Mouse (Mus musculus) layer of hippocampus, postnatal 10 days (tissue): ENCODE results near the gene Aff3. TPM values are rescaled to one million over a fixed set of nuclear protein-coding genes. Genes with fewer than 3 reads are reported as not detected.

Experiments
- DNase-seq, 2 experiments: peaks; one replicate each; pipeline ENCODE4 v3.0.0; 2021; ENCODE audit warnings: low spot score in 2 of 2
- total RNA-seq, 2 experiments: library from RNA; stranded (reverse); gene quantifications; 2 replicates each; pipeline ENCODE4 v1.2.3; 2021

The Aff3 gene
- total RNA-seq, 2 experiments from 2014 or later = 98.4 to 103 TPM

DNA sequence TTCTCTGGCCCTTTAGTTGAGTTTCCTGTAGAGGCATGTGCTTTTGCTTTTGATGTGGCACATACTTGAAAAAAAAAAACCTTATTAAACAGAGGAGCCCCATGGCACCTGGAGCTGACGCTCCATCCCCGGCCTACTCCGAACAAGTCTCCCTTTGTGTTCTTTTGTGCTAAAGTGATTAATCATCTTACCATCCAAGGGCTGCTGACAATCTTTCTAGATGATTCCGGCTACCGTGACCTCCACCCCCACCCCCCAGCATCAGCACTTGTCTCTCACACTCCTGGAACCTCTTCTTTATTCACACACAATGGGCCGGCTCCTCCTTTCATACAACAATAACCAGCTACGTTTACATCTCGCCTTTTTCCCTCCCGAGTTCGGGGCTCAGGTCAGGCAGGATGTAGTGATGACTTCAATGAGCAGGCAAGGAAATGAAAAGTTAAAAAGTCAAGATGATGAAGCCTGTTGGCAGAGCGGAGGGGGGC is 269.5 kb downstream of the Aff3 start:
- no peak for DNase-seq

DNA sequence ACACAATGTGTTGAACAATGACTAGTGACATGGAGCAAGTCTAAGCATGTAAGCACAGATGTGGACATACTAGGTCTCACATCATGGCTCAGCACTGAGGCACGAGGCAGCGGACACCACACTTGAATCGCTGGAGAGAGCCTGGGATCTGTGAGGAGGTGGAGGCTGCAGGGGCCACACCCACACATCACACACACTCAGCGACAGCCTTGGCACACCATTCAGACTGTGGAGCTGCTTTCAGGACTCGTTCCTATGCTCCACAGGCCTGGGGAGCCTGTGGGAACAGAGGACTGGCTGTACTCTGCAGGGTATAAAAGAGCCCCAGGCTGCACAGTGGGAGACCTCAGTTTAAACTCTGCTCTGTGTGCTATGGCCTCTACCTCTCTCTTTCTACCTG is 270.3 kb downstream of the Aff3 start:
- DNase-seq = no peak

- peak; percentile 24 to 38 for DNase-seq
Measured at GRCm38 (mm10) chr1:38393516-38393915, 271.2 kb downstream of the Aff3 start.

- DNase-seq = peak; percentile 77 to 83
Measured at GRCm38 (mm10) chr1:38392928-38393327, 271.8 kb downstream of the Aff3 start.

- DNase-seq = no peak
Measured at GRCm38 (mm10) chr1:38390886-38391249, 273.9 kb downstream of the Aff3 start.

GRCm38 (mm10) chr1:38390235-38390885 is 274.4 kb downstream of the Aff3 start:
- no peak for DNase-seq

- DNase-seq = no peak
Measured at GRCm38 (mm10) chr1:38389576-38389975, 275.2 kb downstream of the Aff3 start.

- no peak for DNase-seq
Measured at GRCm38 (mm10) chr1:38388466-38388865, 276.3 kb downstream of the Aff3 start.

- no peak for DNase-seq
Measured at GRCm38 (mm10) chr1:38387438-38387837, 277.3 kb downstream of the Aff3 start.

GRCm38 (mm10) chr1:38384457-38385121 is 280.2 kb downstream of the Aff3 start:
- no peak for DNase-seq

GRCm38 (mm10) chr1:38384010-38384409 is 280.7 kb downstream of the Aff3 start:
- no peak for DNase-seq

DNA sequence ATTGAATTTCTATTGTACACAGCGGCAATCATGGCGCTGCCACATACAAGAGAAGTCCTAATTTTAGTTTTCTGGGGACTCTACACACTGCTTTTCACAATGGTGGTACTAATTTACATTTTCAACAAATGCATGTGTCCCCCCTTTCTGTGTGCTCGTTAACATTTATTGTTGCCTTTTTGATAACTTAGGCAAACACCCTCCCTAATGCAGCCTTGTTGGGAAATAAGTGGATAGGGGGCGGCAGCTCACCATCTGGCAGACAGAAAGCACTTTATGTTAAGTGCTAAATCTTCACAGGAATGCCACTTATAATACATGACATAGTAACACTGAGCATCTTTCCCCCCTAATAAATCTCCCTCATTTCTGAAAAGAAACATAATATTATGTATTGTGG is 282.1 kb downstream of the Aff3 start:
- DNase-seq = no peak

DNA sequence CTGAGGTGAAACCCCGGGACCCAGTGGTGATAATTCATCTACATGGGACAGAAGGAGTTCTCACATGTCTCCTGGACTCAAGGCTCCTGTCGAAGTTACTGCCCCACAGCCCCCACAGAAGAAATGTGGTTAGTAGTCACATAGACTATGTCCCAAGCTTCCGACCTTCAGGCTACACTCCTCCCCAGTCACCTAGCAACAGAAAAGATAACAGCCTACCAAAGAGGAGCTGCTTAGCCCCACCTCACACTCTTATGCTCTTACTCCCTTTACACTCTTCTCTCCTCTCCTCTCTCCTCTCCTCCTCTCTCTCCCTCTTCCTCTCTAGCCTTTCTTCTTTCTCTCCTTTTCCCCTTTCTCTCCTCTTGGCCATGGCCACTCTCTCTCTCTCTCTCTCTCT is 286.8 kb downstream of the Aff3 start:
- DNase-seq = no peak

DNA sequence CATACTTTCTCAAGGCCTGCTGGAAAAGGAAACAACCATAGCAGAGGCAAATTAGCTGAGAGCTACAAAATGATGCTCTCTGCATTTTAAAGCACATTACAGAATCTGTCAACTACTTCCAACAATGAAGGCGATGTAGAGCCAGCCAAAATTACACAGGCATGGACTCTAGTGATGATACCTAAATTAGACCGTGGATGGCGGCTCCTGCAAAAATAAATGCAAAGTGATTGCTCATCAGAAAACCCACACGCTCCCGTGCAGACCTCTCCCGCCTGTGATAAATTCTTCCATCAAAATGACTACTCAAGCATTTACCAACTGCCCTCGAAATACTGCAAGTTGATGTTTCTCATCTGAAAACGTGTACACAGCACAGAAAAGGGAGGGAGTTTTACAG is 295.6 kb downstream of the Aff3 start:
- DNase-seq = no peak

- peak in 1 of 2 experiments; percentile 28 for DNase-seq
Measured at GRCm38 (mm10) chr1:38368081-38368689, 296.6 kb downstream of the Aff3 start.

GRCm38 (mm10) chr1:38367404-38368080 is 297.2 kb downstream of the Aff3 start:
- DNase-seq = peak in 1 of 2 experiments; percentile 25

GRCm38 (mm10) chr1:38363856-38364255 is 300.9 kb downstream of the Aff3 start:
- DNase-seq = no peak

GRCm38 (mm10) chr1:38362275-38362674 is 302.5 kb downstream of the Aff3 start:
- DNase-seq = no peak

DNA sequence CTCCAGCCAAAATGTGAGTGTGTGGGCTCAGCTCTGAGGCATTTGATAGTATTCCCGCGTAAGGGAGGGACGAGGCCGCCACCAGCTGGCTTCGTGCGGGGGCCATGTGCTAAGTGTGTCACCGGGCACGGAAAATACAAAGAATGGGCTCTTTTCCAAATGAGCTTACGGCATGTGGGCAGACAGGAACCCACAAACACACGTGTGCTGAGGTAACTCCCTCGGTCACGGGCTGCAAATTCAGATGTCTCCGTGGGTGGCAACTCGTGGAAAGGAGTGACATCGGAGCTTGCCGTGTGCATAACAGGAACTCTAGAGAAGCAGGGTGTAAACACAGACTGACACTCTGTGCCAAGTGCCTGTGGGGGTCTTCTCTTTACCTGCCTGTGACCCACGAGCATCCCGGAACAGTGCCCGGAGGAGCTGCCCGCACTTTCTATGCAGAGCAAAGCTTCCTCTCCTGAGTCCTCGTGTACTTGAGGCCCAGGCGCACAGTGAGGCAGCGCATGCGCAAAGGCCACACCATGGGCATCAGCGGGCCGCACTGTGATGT is 305.9 kb downstream of the Aff3 start:
- peak; percentile 59 to 61 for DNase-seq

DNA sequence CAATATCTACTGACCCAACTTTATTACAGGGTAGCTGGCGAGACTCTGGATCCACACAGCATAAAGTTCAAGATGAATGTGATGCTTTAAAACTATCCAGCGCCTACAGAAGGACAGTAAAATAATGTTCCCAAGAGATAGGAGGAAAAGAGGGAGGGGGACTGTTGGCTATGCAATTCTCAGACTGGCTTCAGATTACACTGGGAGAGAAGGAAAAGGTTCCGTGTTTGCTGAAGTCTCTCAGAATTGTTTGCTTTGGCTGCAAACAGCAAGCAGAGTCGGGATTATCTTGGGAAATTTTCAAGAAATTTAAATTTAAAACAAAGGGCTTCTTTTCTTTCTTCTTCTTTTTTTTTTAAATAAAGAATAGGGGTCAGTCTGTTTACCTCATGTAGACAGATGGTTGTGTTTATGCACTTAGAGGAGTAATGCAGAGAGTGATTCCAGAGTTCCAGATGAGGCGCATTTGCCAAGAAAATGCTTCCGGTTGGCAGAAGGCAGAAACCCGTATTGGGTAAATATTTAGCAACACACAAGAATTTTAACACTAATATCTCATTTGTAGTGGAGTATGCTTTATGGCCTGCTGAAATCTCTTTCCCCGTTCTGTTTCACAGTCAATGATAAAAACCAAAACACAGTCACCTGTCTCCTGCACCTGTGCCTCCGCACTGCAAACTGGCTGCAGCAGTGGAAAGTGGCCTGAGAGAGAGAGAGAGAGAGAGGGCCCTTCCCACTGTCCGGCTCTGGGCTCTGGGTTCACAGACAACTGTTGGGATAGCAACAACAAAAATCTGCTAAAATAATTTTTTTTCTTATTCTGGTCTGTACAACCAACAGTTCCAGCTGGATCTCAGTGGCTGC is 306.6 kb downstream of the Aff3 start:
- peak; percentile 15 to 22 for DNase-seq

DNA sequence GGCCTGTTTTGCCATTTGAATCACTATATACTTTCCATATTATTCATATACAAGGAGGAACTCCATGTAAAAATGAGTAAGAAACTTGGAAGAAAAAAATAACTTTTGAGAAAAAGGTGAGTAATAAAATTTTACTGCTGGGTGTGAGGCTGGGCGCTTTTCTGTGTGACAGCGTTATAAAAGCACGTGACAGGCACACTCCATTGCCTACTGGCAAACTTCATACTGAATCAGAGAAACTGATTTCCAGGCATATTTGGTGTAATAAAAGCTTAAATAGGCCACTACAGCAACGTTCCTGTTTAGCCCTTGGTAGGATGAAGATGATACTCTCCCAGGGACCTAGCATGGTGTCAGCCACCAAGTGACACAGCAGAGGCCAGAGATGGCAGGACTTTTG is 310.2 kb downstream of the Aff3 start:
- no peak for DNase-seq
